Mouse (Mus musculus) heart, adult 11 months (tissue): ENCODE results near the gene Nlrp9c.
"Not testable (repeated sequence)": the region's sequence is repeated elsewhere in the genome, so short reads cannot be mapped to it uniquely, and the experiment has no call there.

Experiments used
- DNase-seq: peaks from one replicate; pipeline ENCODE4 v3.0.0; 2022

The Nlrp9c gene

GRCm38 (mm10) chr7:26403600-26403999, at the start of gene Nlrp9c:
TSS of gene Nlrp9c (minus strand) at chr7:26403700.
- DNase-seq, result not testable (repeated sequence)

- no peak for DNase-seq
Observed at GRCm38 (mm10) chr7:26434813-26435212, 31.3 kb upstream of the Nlrp9c start, which contains the start of gene Nlrp4a. TSS of gene Nlrp4a (plus strand) at chr7:26435113.

- not testable (repeated sequence) for DNase-seq
Observed at GRCm38 (mm10) chr7:26391811-26392210, 11.7 kb downstream of the Nlrp9c start.

GRCm38 (mm10) chr7:26391137-26391536, 12.4 kb downstream of the Nlrp9c start:
- not testable (repeated sequence) for DNase-seq

- DNase-seq, result not testable (repeated sequence)
Observed at GRCm38 (mm10) chr7:26386691-26387090, 16.8 kb downstream of the Nlrp9c start.

- no peak for DNase-seq
Observed at GRCm38 (mm10) chr7:26380807-26381206, 22.7 kb downstream of the Nlrp9c start.

GRCm38 (mm10) chr7:26373221-26373620, 30.3 kb downstream of the Nlrp9c start:
- DNase-seq, result not testable (repeated sequence)

GRCm38 (mm10) chr7:26356719-26357118, 46.8 kb downstream of the Nlrp9c start:
- not testable (repeated sequence) for DNase-seq

GRCm38 (mm10) chr7:26352258-26352657, 51.2 kb downstream of the Nlrp9c start:
- DNase-seq, result not testable (repeated sequence)

GRCm38 (mm10) chr7:26350177-26350576, 53.3 kb downstream of the Nlrp9c start:
- peak; percentile 15 for DNase-seq

- not testable (repeated sequence) for DNase-seq
Observed at GRCm38 (mm10) chr7:26320361-26320760, 83.1 kb downstream of the Nlrp9c start.

- DNase-seq, result not testable (repeated sequence)
Observed at GRCm38 (mm10) chr7:26315809-26316208, 87.7 kb downstream of the Nlrp9c start.

- DNase-seq, result not testable (repeated sequence)
Observed at GRCm38 (mm10) chr7:26315194-26315593, 88.3 kb downstream of the Nlrp9c start.

GRCm38 (mm10) chr7:26311786-26312185, 91.7 kb downstream of the Nlrp9c start:
- DNase-seq, result not testable (repeated sequence)

- not testable (repeated sequence) for DNase-seq
Observed at GRCm38 (mm10) chr7:26306926-26307325, 96.6 kb downstream of the Nlrp9c start, which contains the start of gene Cyp2a4. TSS of gene Cyp2a4 (plus strand) at chr7:26307169.

- not testable (repeated sequence) for DNase-seq
Observed at GRCm38 (mm10) chr7:26303429-26304166, 99.9 kb downstream of the Nlrp9c start.
